Mouse (Mus musculus): Measurements from ENCODE around the gene Tm9sf2.
"Not testable (repeated sequence)": the region's sequence is repeated elsewhere in the genome, so short reads cannot be mapped to it uniquely, and the experiment has no call there.

Tm9sf2 gene

DNA sequence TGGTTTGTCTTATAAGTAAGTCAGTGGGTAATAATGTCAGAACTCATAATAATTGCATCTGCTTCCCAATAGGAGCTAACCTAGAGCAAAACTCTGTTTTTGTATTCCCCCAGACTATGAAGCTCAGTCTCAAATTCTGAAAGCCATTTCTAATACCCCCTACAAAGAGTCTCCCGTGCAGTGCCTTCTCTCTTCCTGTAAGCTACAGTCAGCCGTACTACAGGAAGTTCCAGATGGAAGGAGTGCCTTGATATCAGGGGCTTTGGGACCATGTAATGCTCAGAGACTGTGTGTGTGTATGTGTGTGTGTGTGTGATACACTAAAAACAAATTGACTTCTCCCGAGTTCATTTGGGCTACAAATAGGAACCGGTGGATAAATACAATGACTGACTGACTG is 7.3 kb upstream of the Tm9sf2 start:
- DNase-seq (ENCODE audit: low spot score in 2 of 2) = no peak

DNA sequence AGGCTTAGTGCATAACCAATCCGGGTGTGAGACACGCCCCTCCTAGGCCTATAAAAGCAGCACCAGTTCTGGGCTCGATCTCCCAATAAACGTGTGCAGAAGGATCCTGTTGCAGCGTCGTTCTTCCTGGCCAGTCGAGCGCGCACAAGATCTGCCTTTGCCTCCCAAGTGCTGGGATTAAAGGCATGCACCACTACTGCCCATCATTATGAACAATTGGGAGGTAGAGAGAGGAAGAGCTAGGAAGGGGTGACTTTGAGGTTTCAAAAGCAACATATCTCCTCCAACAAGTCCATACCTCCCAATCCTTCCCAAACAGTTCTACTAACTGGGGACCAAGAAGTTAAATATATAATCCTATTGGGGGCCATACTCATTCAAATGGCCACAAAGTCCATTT is 4.9 kb upstream of the Tm9sf2 start:
- DNase-seq (ENCODE audit: low spot score in 2 of 2) = not testable (repeated sequence)

- DNase-seq (ENCODE audit: low spot score in 2 of 2) = peak; percentile 83 to 96
These were observed 2.0 kb upstream of the Tm9sf2 start for GRCm38 (mm10) chr14:122104881-122105280.

DNA sequence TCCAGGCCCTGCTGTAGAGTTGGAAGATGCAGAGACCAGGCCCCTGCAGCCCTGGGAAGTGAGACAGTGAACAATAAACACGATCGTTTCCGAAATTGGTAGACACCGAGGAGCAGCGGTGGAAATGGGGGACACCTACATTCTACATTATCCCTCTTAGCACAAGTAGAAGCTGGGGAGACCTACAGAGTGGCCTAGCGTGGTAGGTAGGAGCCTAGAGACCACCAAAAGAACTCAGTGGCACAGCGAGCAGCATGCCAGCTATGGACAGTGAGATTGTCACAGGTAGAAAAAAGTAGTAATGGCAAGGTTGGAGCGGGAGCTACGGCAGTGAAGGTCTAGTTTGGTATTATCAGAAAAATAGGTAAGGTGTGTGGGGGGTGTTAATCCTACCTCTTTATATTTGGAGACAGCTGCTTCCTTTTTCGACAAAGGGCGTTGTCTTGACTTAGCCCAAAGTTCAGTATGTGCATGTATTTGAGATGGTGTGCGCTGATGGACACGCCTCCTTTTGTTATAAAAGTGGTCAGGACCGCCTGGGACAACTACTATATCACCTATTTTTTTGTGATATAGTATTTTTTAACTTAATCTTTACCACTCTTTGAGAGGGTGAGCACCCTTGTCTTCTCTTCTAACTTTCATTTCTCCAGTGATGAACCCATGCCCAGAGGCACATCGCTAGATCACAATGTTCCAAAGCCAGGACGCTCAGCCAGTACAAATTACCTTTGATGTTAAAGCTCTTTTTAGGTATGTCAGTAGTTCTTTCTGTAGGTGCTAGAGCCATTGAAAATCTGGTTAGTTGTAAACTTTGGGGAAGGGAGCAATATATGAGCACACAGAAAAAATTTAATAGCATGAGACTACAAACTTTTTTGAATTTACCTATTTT is 1.2 kb upstream of the Tm9sf2 start:
- no peak for DNase-seq (ENCODE audit: low spot score in 2 of 2)

DNA sequence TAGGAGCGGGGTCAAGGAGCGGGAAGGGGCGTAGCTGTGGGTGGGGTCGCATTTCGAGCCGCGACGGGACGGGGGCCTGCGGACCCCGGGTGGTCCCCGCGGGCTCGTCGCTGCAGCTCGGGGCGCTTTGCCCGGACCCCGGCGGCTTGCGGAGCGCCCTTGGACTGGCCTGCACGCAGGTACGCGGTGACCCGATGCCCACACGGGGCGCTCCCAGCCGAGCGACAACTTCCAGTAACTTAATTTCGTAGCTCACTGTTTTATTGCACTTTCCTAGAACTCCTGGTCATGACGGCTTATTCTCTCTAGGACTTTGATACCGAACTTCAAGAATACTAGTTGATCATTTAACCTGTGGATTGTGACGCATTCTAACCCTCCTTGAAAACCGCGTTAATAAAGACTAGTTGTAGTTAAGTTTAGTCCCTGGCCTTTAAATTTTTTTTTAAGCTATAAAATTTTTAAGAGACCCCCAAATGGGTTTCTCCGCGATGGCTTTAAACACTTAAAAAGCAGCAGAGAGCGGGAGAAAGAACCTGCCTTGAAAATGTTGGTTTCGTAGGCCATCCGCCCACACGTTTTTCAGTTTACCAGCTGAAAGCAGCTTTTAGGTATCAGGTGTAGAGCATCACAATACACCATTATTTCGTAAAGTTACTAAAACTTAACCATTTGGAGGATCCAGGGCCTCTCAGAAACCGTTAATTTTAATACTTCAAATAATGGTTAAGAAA is 810 bp downstream of the Tm9sf2 start:
- DNase-seq (ENCODE audit: low spot score in 2 of 2) = peak in 1 of 2 experiments; percentile 72

DNA sequence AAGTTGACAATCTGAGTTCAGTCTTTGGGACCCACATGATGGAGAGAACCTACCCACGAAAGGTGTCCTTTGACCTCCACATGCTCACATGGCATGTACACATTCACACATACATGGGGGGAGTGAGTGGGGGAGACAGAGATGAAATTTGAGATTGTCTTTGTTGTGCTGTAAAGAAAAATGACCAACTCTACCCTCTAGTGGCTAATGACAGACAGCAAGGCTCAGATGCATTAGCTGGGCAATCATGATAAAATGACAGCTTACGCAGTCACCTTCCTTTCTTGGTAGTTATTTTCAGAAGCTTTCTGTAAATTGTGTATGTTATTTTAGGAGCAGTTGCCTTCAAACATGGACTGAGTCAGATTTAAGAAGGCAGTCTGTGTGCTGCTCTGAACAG is 4.8 kb downstream of the Tm9sf2 start:
- DNase-seq (ENCODE audit: low spot score in 2 of 2) = no peak

GRCm38 (mm10) chr14:122112311-122112710 is 5.5 kb downstream of the Tm9sf2 start:
- no peak for DNase-seq (ENCODE audit: low spot score in 2 of 2)

- no peak for DNase-seq (ENCODE audit: low spot score in 2 of 2)
These were observed 9.4 kb downstream of the Tm9sf2 start for GRCm38 (mm10) chr14:122116200-122116599.

DNA sequence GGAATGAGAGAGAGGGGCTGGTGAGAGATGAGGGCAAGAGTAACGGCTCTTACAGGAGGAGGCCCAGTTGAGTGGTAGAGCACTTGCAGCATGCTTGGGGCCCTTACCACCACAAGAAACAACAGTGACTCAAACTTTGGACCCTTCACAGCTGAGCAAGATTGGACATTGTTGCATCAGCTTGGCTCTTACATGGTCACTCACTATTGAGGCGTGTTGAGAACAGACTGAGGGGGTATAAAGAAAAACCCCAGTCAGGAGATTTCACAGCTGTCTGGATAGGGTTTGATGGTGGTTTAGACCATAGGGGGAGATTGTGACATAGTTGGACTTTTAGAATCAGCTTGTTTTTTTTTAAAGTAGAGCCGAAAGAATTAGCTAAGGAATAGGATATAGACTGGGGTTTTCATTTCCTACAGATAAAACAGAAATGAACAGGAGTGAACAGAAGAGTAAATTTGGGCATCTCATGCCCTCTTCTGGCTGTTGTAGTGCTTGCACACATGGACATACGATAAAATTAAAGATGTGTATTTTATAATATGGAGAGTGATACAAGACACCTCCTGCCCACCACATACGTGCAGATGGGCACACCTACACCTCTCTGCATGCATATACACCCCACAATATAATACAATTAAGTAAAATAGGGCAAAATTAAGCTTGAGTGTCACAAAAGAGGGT is 23.4 kb downstream of the Tm9sf2 start:
- DNase-seq (ENCODE audit: low spot score in 2 of 2) = no peak

DNA sequence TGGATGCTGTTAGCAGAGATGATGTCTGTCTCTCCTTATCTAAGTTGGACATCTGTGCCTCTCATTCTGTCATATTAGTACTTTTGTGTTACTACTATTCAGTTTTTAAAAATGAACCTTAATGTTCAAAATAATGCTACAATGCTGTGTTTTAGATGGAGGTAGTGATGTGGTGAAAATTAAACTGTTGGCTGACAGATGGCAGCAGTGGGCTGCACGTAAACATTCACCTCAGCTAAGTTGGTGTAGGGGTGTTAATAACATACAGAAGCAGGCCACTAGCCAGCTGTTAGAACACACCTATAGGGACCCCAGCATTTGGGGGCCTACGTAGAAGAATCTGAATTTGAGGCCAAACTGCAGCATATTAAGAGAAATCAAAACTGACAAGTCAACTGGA is 24.8 kb downstream of the Tm9sf2 start:
- no peak for DNase-seq (ENCODE audit: low spot score in 2 of 2)

DNA sequence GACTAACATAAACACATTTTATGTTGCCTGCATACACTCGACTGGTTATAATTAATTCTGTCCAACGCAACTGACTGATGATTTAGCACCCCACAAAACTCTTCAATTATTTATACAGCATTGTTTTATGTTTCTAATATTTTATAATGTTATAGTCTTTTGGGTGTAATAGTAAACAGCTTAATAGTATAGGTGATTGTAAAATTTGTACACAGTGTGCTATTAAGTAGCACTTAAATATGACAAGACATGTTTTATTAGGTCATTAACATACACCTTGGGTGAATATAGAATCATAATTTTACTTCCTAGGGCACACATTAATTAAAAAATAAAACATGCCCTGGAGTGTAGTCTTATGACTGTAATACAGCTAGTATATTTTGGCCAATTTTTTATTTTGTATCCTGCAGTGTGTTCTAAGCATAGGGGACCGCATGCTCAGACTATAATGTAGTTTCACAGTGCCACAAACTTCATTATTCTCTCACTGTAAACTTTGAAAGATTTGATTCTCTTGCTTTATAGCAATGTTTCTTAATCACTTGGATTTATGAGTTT is 29.6 kb downstream of the Tm9sf2 start:
- no peak for DNase-seq (ENCODE audit: low spot score in 2 of 2)

GRCm38 (mm10) chr14:122137234-122137633 is 30.4 kb downstream of the Tm9sf2 start:
- no peak for DNase-seq (ENCODE audit: low spot score in 2 of 2)

DNA sequence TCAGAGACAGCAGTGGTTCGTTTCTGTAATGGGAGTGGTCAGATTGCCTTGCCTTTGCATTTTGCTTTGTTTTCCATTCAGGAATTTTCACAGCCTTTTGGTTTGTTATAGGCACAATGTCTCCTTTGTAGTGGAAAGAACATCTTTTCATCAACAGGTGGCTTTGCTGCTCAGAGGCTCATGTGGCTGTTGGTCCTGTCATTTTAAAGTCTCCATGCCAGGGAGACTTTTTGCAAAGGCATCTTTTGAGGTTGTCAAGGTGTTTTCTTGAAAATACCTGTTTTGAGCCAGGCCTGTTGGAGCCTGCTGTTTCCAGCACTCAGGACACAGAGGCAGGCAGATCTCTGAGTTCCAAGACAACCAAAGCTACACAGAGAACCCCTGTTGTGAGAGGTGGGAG is 33.3 kb downstream of the Tm9sf2 start:
- DNase-seq (ENCODE audit: low spot score in 2 of 2) = no peak

DNA sequence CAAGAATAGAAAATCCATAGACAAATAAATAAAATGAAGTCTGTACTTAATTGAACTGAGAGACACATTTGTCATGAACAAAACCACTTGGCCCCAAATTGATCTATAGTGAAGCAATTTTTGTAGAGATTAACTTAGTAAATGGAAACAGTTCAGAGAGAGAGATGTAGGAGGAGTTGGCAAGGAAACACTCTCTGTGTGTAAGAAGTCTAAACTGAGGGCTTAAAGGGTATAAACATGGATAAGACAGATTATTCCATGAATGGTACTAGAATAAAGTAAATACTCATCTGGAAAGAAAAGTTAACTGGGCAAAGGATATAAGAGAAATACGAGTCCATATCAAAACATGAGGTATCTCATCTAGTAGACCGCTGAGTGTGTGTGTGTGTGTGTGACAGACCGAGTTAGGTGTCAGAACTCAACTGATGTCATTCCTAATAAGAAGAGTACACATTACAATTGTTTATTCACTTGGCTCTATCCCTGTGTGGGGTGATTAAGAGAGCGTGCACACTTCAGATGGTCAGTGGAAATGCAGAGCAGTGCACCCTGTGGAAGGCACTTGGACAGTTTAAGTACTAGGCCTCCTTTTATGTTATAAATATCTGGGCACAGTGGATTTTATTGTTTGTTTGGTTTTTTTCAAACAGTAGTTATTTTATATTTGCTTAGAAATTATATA is 36.9 kb downstream of the Tm9sf2 start:
- no peak for DNase-seq (ENCODE audit: low spot score in 2 of 2)

DNA sequence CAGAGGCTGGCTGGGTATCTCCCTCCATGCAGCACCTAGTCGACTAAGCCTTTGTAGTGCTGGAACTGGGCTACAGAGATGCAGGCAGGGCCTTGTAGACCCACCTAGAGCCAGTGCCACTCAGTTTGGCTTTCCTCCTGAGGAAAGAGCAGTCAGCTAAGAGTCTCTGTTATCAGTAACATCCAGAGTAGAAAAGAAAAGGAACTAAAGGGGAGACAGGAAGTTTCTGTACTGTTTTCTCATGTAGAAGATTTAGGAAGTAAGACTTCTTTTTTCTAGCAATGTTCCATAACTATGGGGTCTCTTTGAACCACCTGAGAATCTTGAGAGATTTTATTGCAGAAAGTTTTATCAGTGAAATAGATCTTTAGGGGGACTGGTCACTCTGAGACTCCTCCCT is 38.5 kb downstream of the Tm9sf2 start:
- DNase-seq (ENCODE audit: low spot score in 2 of 2) = no peak

DNA sequence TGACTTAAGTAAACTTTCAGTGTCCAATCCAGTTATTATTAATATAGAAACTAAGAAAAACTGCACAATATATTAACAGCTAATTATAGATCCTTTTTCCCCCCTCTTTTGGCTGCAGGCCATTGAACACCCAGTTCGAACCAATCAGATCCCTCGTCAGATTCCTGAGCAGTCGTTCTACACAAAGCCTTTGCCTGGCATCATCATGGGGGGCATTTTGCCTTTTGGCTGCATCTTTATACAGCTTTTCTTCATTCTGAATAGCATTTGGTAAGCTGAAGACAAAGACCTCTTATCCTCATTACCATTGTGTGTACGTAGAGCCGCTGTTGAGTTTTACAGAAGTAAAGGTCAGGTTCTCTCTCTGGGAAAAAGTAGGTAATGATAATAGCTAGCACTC is 43.8 kb downstream of the Tm9sf2 start:
- DNase-seq (ENCODE audit: low spot score in 2 of 2) = no peak

DNA sequence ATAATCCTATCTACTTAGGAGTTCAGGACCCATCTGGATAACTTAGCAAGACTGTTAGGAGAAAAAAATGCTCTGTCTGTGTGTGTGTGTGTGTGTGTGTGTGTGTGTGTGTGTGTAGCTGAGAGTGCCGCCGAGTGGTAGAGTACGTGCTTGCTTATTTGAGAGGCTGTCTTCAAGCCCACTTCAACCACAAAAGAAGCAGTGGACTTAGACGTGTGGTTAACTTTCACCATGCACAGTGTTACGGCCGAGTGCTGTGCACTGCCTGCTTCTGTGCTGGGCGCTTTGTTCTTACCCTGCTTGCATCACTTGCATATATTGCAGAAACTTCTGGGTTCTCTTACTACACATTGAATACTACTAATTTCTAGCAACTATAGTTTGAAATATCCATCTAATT is 50.9 kb downstream of the Tm9sf2 start:
- no peak for DNase-seq (ENCODE audit: low spot score in 2 of 2)

GRCm38 (mm10) chr14:122160916-122161315 is 54.1 kb downstream of the Tm9sf2 start:
- DNase-seq (ENCODE audit: low spot score in 2 of 2) = no peak

DNA sequence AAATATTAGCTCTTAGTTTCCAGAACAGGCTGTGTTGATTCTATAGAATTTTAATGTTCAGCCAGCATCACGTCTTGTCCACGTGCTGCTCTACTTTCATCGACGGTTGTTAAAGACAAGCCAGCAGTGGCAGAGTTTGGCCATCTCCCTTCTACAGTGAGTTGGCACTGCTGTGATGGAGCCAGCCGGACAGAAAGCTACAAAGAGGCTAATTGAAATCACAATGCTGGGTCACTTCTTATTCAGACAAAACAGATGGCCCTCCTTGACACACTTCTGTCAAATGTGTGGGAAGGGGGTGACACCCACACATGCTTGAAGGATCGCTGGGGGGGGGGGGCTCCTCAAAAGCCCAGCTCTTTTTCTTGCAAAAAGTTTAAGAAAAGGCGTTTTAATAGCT is 62.1 kb downstream of the Tm9sf2 start:
- DNase-seq (ENCODE audit: low spot score in 2 of 2) = no peak

DNA sequence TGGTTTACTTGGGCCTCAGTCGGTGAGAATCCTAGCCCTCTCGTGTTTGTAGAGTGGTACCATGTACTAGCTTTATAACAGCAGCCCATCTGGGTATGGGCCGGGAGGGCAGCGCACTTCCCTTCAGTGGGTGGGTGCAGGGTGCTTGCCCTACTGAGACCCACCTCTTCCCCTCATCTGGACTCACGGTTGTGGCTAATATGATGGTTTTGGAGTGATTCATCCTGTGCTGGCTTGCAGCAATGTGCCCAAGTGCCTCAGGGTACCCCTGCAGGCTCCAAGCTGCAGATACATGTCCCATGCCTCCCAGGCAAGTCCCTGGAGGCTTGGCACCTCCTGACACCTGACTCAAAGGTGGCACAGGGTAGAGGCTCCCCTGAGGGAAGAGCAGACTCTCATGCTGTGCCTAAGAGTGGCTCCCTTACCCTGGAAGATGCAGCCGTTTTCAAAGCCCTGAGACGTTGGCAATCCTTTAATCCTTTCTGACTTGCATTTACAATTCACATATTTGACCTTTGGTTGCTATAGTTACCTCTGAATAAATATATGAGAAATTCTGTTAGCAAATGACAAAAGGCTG is 63.5 kb downstream of the Tm9sf2 start:
- no peak for DNase-seq (ENCODE audit: low spot score in 2 of 2)

- no peak for DNase-seq (ENCODE audit: low spot score in 2 of 2)
These were observed 64.2 kb downstream of the Tm9sf2 start for GRCm38 (mm10) chr14:122171031-122171430.
